Mouse (Mus musculus): ENCODE measurements around the gene Nav1.

Nav1 gene

GRCm38 (mm10) chr1:135607019-135607418 is at the start of gene Nav1:
Gene Nav1 (minus strand): TSS chr1:135607295.
- no peak for DNase-seq

GRCm38 (mm10) chr1:135653909-135654308 is 46.8 kb upstream of the Nav1 start:
- no peak for DNase-seq

GRCm38 (mm10) chr1:135645459-135646195 is 38.5 kb upstream of the Nav1 start:
- DNase-seq: no peak

GRCm38 (mm10) chr1:135644110-135644509 is 37.0 kb upstream of the Nav1 start:
- DNase-seq: no peak

GRCm38 (mm10) chr1:135643691-135644090 is 36.6 kb upstream of the Nav1 start:
- no peak for DNase-seq

- DNase-seq: no peak
These were observed 32.8 kb upstream of the Nav1 start for GRCm38 (mm10) chr1:135639853-135640252.

- DNase-seq: no peak
These were observed 32.0 kb upstream of the Nav1 start for GRCm38 (mm10) chr1:135639093-135639492.

GRCm38 (mm10) chr1:135637574-135638008 is 30.5 kb upstream of the Nav1 start:
- DNase-seq: no peak

GRCm38 (mm10) chr1:135636111-135636511 is 29.0 kb upstream of the Nav1 start:
- no peak for DNase-seq

GRCm38 (mm10) chr1:135635323-135636064 is 28.4 kb upstream of the Nav1 start:
- DNase-seq: peak; percentile 60

GRCm38 (mm10) chr1:135634791-135635190 is 27.7 kb upstream of the Nav1 start:
- no peak for DNase-seq

GRCm38 (mm10) chr1:135633884-135634283 is 26.8 kb upstream of the Nav1 start:
- no peak for DNase-seq

- DNase-seq: no peak
These were observed 26.4 kb upstream of the Nav1 start for GRCm38 (mm10) chr1:135633478-135633877.

GRCm38 (mm10) chr1:135632199-135632598 is 25.1 kb upstream of the Nav1 start:
- DNase-seq: no peak

GRCm38 (mm10) chr1:135631515-135631914 is 24.4 kb upstream of the Nav1 start:
- DNase-seq: peak; percentile 92

- no peak for DNase-seq
These were observed 22.8 kb upstream of the Nav1 start for GRCm38 (mm10) chr1:135629846-135630245.

- no peak for DNase-seq
These were observed 19.1 kb upstream of the Nav1 start for GRCm38 (mm10) chr1:135626218-135626617.

- DNase-seq: no peak
These were observed 18.6 kb upstream of the Nav1 start for GRCm38 (mm10) chr1:135625741-135626140.

GRCm38 (mm10) chr1:135624646-135625045 is 17.6 kb upstream of the Nav1 start:
- DNase-seq: no peak

- DNase-seq: no peak
These were observed 16.0 kb upstream of the Nav1 start for GRCm38 (mm10) chr1:135623136-135623535.

GRCm38 (mm10) chr1:135621307-135621706 is 14.2 kb upstream of the Nav1 start:
- DNase-seq: no peak

- peak; percentile 69 for DNase-seq
These were observed 12.9 kb upstream of the Nav1 start for GRCm38 (mm10) chr1:135619932-135620391.

GRCm38 (mm10) chr1:135619130-135619529 is 12.0 kb upstream of the Nav1 start:
- peak; percentile 50 for DNase-seq

- no peak for DNase-seq
These were observed 10.2 kb upstream of the Nav1 start for GRCm38 (mm10) chr1:135617344-135617743.

Measured in layer of hippocampus, adult 9-11 months (tissue).